Mouse (Mus musculus) bone marrow, adult 2 months (tissue): ENCODE measurements around the gene Exd1.

Source experiments
- CTCF ChIP-seq: fragments of 200-500 bp; IDR thresholded peaks from 2 replicates; pipeline ENCODE4 v1.5.1; 2011; ENCODE audit warnings: low read length, control low read depth; ENCODE audit not compliant: control insufficient read depth, insufficient read depth
- POLR2A ChIP-seq: fragments of 200-500 bp; IDR thresholded peaks from 2 replicates; pipeline ENCODE4 v1.6.1; 2011; ENCODE audit warnings: low read depth, mild to moderate bottlenecking, control low read depth, low read length, borderline replicate concordance; ENCODE audit not compliant: control insufficient read depth

DNA sequence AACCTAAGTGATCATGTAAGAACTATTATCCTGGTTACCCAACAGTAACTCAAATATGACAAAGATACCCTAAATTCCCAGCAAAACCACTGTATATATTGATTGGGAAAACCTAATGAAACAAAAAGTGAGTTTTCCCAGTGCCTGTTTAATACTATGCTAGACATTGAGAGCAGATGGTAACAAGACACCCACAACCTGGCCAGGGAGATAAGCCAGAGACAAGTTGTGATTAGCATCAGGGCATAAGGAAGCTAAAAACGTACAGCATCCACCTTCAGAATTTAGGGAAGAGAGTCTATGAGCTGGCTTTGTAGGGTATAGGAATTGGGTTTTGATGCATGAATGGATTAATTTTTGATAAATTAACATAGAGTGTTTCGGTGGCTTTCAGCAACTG lies 2.3 kb upstream of the Exd1 start:
- no peak for TF ChIP-seq POLR2A
- TF ChIP-seq CTCF: no peak
